In genomic region chr12:84174190-84174811, GRCm38 (mm10) we compare ENCODE assay signal across 8 mouse cellular contexts. TPM values are rescaled to one million over a fixed set of nuclear protein-coding genes. Genes with fewer than 3 reads are reported as not detected.
DNase-seq lines count a peak whose midpoint lies in the region; ATAC-seq and TF ChIP-seq lines count a peak whose summit lies in the region.

No protein-coding gene starts in this region.

- H3K27ac ChIP-seq in cortical plate, adult 2 months (ENCODE audit: insufficient read depth, low read length) = 0 out of 2 replicates have a peak overlapping the region, but pooled peaks have one; percentile 35
- peak overlapping the region; percentile 96 for H3K27ac ChIP-seq in lung, embryonic 15.5 days

- H3K9me3 ChIP-seq in lung, embryonic 15.5 days = no peaks in the 10 kb centered on the region

- no peak for ATAC-seq in lung, embryonic 15.5 days (ENCODE audit: borderline replicate concordance, extremely low read depth, low FRiP score, low TSS enrichment)

- H3K9ac ChIP-seq in lung, embryonic 15.5 days = no peak overlapping the region

- no peak for TF ChIP-seq CTCF in cortical plate, adult 2 months (IDR thresholded peaks at IDR 0.05; ENCODE audit: extremely low read depth, insufficient read depth, low read length)

- H3K4me1 ChIP-seq in cortical plate, adult 2 months (ENCODE audit: control insufficient read depth, insufficient read depth, low read length) = peaks cover 7% of the 10 kb centered on the region; the same call in 1 of the 2 replicates
- H3K4me1 ChIP-seq in lung, embryonic 15.5 days = peaks cover 63% of the 10 kb centered on the region

- 47% methylated on average over 9 of the region's 9 CpGs for WGBS in lung, embryonic 15.5 days

- TF ChIP-seq POLR2A in cortical plate, adult 2 months (IDR thresholded peaks at IDR 0.05; ENCODE audit: extremely low read depth, insufficient read depth, low read length) = no peak

- peaks cover 34% of the 10 kb centered on the region for H3K36me3 ChIP-seq in lung, embryonic 15.5 days

- H3K4me2 ChIP-seq in lung, embryonic 15.5 days = peak overlapping the region; percentile 17; the same call in 1 of the 2 replicates

- no peaks in the 10 kb centered on the region for H3K27me3 ChIP-seq in lung, embryonic 15.5 days

- no peak overlapping the region for H3K4me3 ChIP-seq in cortical plate, adult 2 months (ENCODE audit: insufficient read depth, low read length)
- no peak overlapping the region for H3K4me3 ChIP-seq in lung, embryonic 15.5 days

- DNase-seq in right cerebral cortex, postnatal 14 days = peak; percentile 26
- no peak for DNase-seq in right cerebral cortex, postnatal 36 days (ENCODE audit: low spot score in 2 of 2)
- peak; percentile 67 for DNase-seq in kidney, adult 11 months
- no peak for DNase-seq in frontal cortex, postnatal 25 days (ENCODE audit: low spot score in 2 of 2)
- no peak for DNase-seq in retina, embryonic 14.5 days (ENCODE audit: low spot score)
- DNase-seq in embryo, embryonic 10.5 days (ENCODE audit: low spot score) = no peak

RNA-seq across cellular contexts. Expression of gene Pnma1, which starts 26.0 kb away (rescaled TPM):
- polyA plus RNA-seq in cortical plate, adult 2 months (2012; rRNA removed) = 3.0 and 3.7 TPM in 2 replicates
- polyA plus RNA-seq in lung, embryonic 15.5 days (2015; fragmentation: Nextera tagmentation; extraction: Ambion mirVana) = 1.8 TPM in 2 replicates

RNA-seq across cellular contexts. Expression of gene Elmsan1, which starts 44.4 kb away (rescaled TPM):
- polyA plus RNA-seq in cortical plate, adult 2 months (2012; rRNA removed) = 6.9 and 7.3 TPM in 2 replicates
- polyA plus RNA-seq in lung, embryonic 15.5 days (2015; fragmentation: Nextera tagmentation; extraction: Ambion mirVana) = 11.7 and 12.5 TPM in 2 replicates

Comparison
In these comparisons a context has a peak if more than half of its experiments do, and no peak if none do; other contexts are left out.
1. DNase-seq: peak in right cerebral cortex, postnatal 14 days (single experiment) and kidney, adult 11 months (single experiment); none in right cerebral cortex, postnatal 36 days (0 of 2), frontal cortex, postnatal 25 days (0 of 2), retina, embryonic 14.5 days (single experiment) and embryo, embryonic 10.5 days (single experiment).